Mouse (Mus musculus): ENCODE results near the gene Rimkla. TPM values are rescaled to one million over a fixed set of nuclear protein-coding genes. Genes with fewer than 3 reads are reported as not detected.

Rimkla gene
- polyA plus RNA-seq, 1 experiment, result 9.0 TPM

GRCm38 (mm10) chr4:119524466-119524865 is 32.0 kb upstream of the Rimkla start:
- peak overlapping the region; percentile 77; the same call in 1 of the 2 replicates for H3K27ac ChIP-seq (ENCODE audit: insufficient read depth, low read length)
- no peak overlapping the region for H3K4me3 ChIP-seq (ENCODE audit: insufficient read depth, low read length)
- TF ChIP-seq CTCF (IDR thresholded peaks at IDR 0.05; ENCODE audit: extremely low read depth, insufficient read depth, low read length) (no peak), POLR2A (IDR thresholded peaks at IDR 0.05; ENCODE audit: extremely low read depth, insufficient read depth, low read length) (no peak)
- H3K4me1 ChIP-seq (ENCODE audit: control insufficient read depth, insufficient read depth, low read length), result peaks cover 6% of the 10 kb centered on the region

- peaks cover 6% of the 10 kb centered on the region for H3K4me1 ChIP-seq (ENCODE audit: control insufficient read depth, insufficient read depth, low read length)
- H3K4me3 ChIP-seq (ENCODE audit: insufficient read depth, low read length), result no peak overlapping the region
- no peak for TF ChIP-seq CTCF (IDR thresholded peaks at IDR 0.05; ENCODE audit: extremely low read depth, insufficient read depth, low read length)
- TF ChIP-seq POLR2A (IDR thresholded peaks at IDR 0.05; ENCODE audit: extremely low read depth, insufficient read depth, low read length), result no peak
- H3K27ac ChIP-seq (ENCODE audit: insufficient read depth, low read length), result peak overlapping the region; percentile 77; the same call in 1 of the 2 replicates
Observed at GRCm38 (mm10) chr4:119524010-119524409, 31.6 kb upstream of the Rimkla start.

GRCm38 (mm10) chr4:119523575-119523974 is 31.1 kb upstream of the Rimkla start:
- H3K27ac ChIP-seq (ENCODE audit: insufficient read depth, low read length), result peak overlapping the region; percentile 64; the same call in 1 of the 2 replicates
- no peak overlapping the region for H3K4me3 ChIP-seq (ENCODE audit: insufficient read depth, low read length)
- peaks cover 6% of the 10 kb centered on the region for H3K4me1 ChIP-seq (ENCODE audit: control insufficient read depth, insufficient read depth, low read length)
- TF ChIP-seq CTCF (IDR thresholded peaks at IDR 0.05; ENCODE audit: extremely low read depth, insufficient read depth, low read length), result no peak
- TF ChIP-seq POLR2A (IDR thresholded peaks at IDR 0.05; ENCODE audit: extremely low read depth, insufficient read depth, low read length), result no peak

- Histone ChIP-seq H3K4me1 (ENCODE audit: control insufficient read depth, insufficient read depth, low read length) (no peaks in the 10 kb centered on the region), H3K4me3 (ENCODE audit: insufficient read depth, low read length) (no peak overlapping the region), H3K27ac (ENCODE audit: insufficient read depth, low read length) (no peak overlapping the region)
- no peak for TF ChIP-seq CTCF (IDR thresholded peaks at IDR 0.05; ENCODE audit: extremely low read depth, insufficient read depth, low read length)
- TF ChIP-seq POLR2A (IDR thresholded peaks at IDR 0.05; ENCODE audit: extremely low read depth, insufficient read depth, low read length), result no peak
Observed at GRCm38 (mm10) chr4:119512731-119513141, 20.3 kb upstream of the Rimkla start.

GRCm38 (mm10) chr4:119511591-119511990 is 19.2 kb upstream of the Rimkla start:
- Histone ChIP-seq H3K27ac (ENCODE audit: insufficient read depth, low read length) (no peak overlapping the region), H3K4me3 (ENCODE audit: insufficient read depth, low read length) (no peak overlapping the region), H3K4me1 (ENCODE audit: control insufficient read depth, insufficient read depth, low read length) (no peaks in the 10 kb centered on the region)
- TF ChIP-seq POLR2A (IDR thresholded peaks at IDR 0.05; ENCODE audit: extremely low read depth, insufficient read depth, low read length) (no peak), CTCF (IDR thresholded peaks at IDR 0.05; ENCODE audit: extremely low read depth, insufficient read depth, low read length) (no peak)

GRCm38 (mm10) chr4:119498319-119498848 is 6.0 kb upstream of the Rimkla start:
- H3K27ac ChIP-seq (ENCODE audit: insufficient read depth, low read length), result no peak overlapping the region
- no peak overlapping the region for H3K4me3 ChIP-seq (ENCODE audit: insufficient read depth, low read length)
- TF ChIP-seq CTCF (IDR thresholded peaks at IDR 0.05; ENCODE audit: extremely low read depth, insufficient read depth, low read length) (no peak), POLR2A (IDR thresholded peaks at IDR 0.05; ENCODE audit: extremely low read depth, insufficient read depth, low read length) (no peak)
- H3K4me1 ChIP-seq (ENCODE audit: control insufficient read depth, insufficient read depth, low read length), result no peaks in the 10 kb centered on the region

GRCm38 (mm10) chr4:119492933-119493327 is 502 bp upstream of the Rimkla start:
- Histone ChIP-seq H3K27ac (ENCODE audit: insufficient read depth, low read length) (peak overlapping the region; percentile 19), H3K4me1 (ENCODE audit: control insufficient read depth, insufficient read depth, low read length) (no peaks in the 10 kb centered on the region), H3K4me3 (ENCODE audit: insufficient read depth, low read length) (peak overlapping the region; percentile 58)
- TF ChIP-seq POLR2A (IDR thresholded peaks at IDR 0.05; ENCODE audit: extremely low read depth, insufficient read depth, low read length), result no peak
- TF ChIP-seq CTCF (IDR thresholded peaks at IDR 0.05; ENCODE audit: extremely low read depth, insufficient read depth, low read length), result no peak

- Histone ChIP-seq H3K27ac (ENCODE audit: insufficient read depth, low read length) (no peak overlapping the region), H3K4me3 (ENCODE audit: insufficient read depth, low read length) (no peak overlapping the region), H3K4me1 (ENCODE audit: control insufficient read depth, insufficient read depth, low read length) (no peaks in the 10 kb centered on the region)
- TF ChIP-seq CTCF (IDR thresholded peaks at IDR 0.05; ENCODE audit: extremely low read depth, insufficient read depth, low read length) (0 out of 2 replicates have a peak, but pooled peaks have one; percentile 29), POLR2A (IDR thresholded peaks at IDR 0.05; ENCODE audit: extremely low read depth, insufficient read depth, low read length) (no peak)
Observed at GRCm38 (mm10) chr4:119490806-119491205, 1.6 kb downstream of the Rimkla start.

- H3K4me1 ChIP-seq (ENCODE audit: control insufficient read depth, insufficient read depth, low read length), result no peaks in the 10 kb centered on the region
- TF ChIP-seq POLR2A (IDR thresholded peaks at IDR 0.05; ENCODE audit: extremely low read depth, insufficient read depth, low read length), result no peak
- TF ChIP-seq CTCF (IDR thresholded peaks at IDR 0.05; ENCODE audit: extremely low read depth, insufficient read depth, low read length), result no peak
- no peak overlapping the region for H3K4me3 ChIP-seq (ENCODE audit: insufficient read depth, low read length)
- H3K27ac ChIP-seq (ENCODE audit: insufficient read depth, low read length), result no peak overlapping the region
Observed at GRCm38 (mm10) chr4:119489666-119490065, 2.8 kb downstream of the Rimkla start.

- no peaks in the 10 kb centered on the region for H3K4me1 ChIP-seq (ENCODE audit: control insufficient read depth, insufficient read depth, low read length)
- TF ChIP-seq POLR2A (IDR thresholded peaks at IDR 0.05; ENCODE audit: extremely low read depth, insufficient read depth, low read length), result no peak
- TF ChIP-seq CTCF (IDR thresholded peaks at IDR 0.05; ENCODE audit: extremely low read depth, insufficient read depth, low read length), result no peak
- no peak overlapping the region for H3K27ac ChIP-seq (ENCODE audit: insufficient read depth, low read length)
- H3K4me3 ChIP-seq (ENCODE audit: insufficient read depth, low read length), result no peak overlapping the region
Observed at GRCm38 (mm10) chr4:119484882-119485281, 7.5 kb downstream of the Rimkla start.
